Mouse (Mus musculus) E14TG2a.4 (cell line): ENCODE measurements around the gene Hat1.

Experiments used
- H3K27me3 ChIP-seq: 2 replicates; pipeline ENCODE4 v1.6.1; 2014; ENCODE audit warnings: low read length, control low read depth; ENCODE audit not compliant: insufficient read depth
- H3K36me3 ChIP-seq: 2 replicates; pipeline ENCODE4 v1.6.1; 2014; ENCODE audit warnings: low read length, control low read depth; ENCODE audit not compliant: insufficient read depth
- H3K4me1 ChIP-seq: replicated peaks from 2 replicates; pipeline ENCODE4 v1.6.1; 2014; ENCODE audit warnings: low read depth, low read length, control low read depth
- H3K4me3 ChIP-seq: replicated peaks from 2 replicates; pipeline ENCODE4 v1.5.1; 2014; ENCODE audit warnings: mild to moderate bottlenecking, low read length
- H3K9me3 ChIP-seq: 2 replicates; pipeline ENCODE4 v1.6.1; 2014; ENCODE audit warnings: low read length, control low read depth
- CTCF ChIP-seq: conservative IDR thresholded peaks from 2 replicates; pipeline ENCODE4 v1.5.1; 2014; ENCODE audit warnings: low read length
- NANOG ChIP-seq: IDR thresholded peaks from 2 replicates; pipeline ENCODE4 v1.6.1; 2014; ENCODE audit warnings: borderline replicate concordance, low read length, mixed read lengths
- POU5F1 ChIP-seq: IDR thresholded peaks from 2 replicates; pipeline ENCODE4 v1.6.1; 2014; ENCODE audit warnings: low read length, borderline replicate concordance

The Hat1 gene

DNA sequence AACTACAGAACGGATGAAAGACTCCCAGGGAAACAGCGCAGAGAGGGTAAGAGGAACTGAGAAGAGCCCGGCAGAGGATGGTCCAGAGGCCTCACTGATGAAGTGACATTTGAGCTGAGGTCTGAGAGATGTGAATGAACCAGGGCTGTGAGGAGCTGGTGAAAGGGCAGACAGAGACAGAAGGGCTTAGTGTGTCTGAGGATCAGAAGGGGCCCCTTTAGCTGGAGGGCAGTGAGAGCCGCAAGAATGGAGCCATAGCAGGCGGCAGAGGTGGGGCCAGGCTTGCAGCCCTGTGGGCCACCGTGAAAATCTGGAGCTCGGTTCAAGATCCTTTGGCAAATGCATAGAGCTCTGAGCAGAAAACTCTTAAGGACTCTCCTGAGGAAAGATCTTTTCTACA lies 91.2 kb downstream of the Hat1 start:
- TF ChIP-seq POU5F1 (no peak), NANOG (no peak), CTCF (no peak)
- no peaks in the 10 kb centered on the region for H3K27me3 ChIP-seq
- peaks cover 26% of the 10 kb centered on the region for H3K4me1 ChIP-seq
- H3K36me3 ChIP-seq: no peaks in the 10 kb centered on the region
- no peaks in the 10 kb centered on the region for H3K9me3 ChIP-seq
- no peak overlapping the region for H3K4me3 ChIP-seq

DNA sequence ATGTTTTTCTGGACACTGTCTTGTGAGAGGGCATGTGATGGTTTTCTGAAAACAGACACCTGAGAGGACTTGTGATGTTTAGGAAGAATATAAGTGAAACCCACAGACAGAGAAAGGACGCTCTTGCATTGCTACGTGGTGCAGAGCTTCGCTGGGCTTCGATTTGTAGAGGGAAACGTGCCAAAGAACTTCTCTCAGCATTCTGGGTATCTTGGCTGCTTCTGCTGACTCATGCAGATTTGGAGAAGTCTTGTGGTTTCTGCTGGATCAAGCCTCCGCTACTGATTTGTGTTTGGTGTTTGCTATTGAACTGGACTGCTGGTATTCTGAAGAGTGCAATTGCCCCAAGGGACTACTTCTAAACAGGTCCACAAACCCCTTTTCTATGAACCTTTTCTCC lies 93.1 kb downstream of the Hat1 start:
- Histone ChIP-seq H3K4me1 (peaks cover 17% of the 10 kb centered on the region), H3K9me3 (no peaks in the 10 kb centered on the region), H3K27me3 (no peaks in the 10 kb centered on the region), H3K36me3 (no peaks in the 10 kb centered on the region), H3K4me3 (no peak overlapping the region)
- no peak for TF ChIP-seq NANOG
- no peak for TF ChIP-seq POU5F1
- TF ChIP-seq CTCF: no peak

DNA sequence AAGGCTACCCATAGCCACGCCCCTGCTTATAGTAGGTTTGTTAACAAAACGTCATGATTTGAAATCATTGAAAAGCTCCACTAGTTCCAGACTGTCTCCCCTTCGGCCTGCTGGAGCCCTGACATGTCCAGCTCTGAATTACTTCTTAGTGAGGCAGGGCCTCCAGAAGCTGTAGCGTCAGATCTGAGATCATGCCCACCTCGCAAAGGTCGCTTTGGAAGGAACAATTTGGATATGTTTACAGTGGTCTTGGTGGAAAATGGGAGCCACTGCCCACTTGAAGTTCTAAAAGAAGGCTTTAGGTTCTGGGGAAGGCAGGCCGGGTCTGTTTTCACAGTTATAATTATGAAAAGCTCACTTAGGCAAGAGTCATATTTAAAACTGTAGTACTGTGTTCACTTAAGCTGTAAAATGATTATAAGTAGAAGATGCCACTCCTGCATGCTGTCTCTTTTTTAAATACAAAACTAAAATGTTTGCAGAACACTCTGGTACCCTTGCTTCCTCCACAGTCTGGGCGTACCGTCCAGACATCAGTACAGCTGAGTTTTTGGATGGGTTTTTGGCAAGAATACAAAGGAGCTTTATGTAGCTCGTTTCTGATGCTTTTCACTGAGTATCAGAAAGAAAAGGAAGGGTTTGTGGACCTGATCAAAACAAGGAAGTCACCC lies 94.4 kb downstream of the Hat1 start:
- Histone ChIP-seq H3K27me3 (no peaks in the 10 kb centered on the region), H3K4me1 (peaks cover 17% of the 10 kb centered on the region), H3K36me3 (no peaks in the 10 kb centered on the region), H3K4me3 (no peak overlapping the region), H3K9me3 (no peaks in the 10 kb centered on the region)
- TF ChIP-seq NANOG (no peak), CTCF (no peak), POU5F1 (no peak)

DNA sequence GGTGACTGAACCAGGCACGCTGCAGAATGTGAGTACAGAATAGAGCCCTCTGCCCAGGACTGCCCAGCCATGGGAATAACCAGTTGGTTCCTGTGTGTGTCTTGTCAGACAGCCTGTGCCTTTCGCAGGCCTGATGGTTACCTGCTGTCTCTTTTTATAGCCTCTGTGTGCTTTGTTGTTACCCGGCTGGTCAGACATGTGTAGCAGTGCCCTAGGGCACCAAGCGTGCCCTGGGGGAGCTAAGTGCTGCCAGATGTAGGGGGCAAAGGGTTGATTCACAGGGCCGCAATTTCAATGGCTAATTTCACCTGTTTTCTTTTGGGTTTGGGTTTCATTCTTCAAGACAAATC lies 94.9 kb downstream of the Hat1 start:
- TF ChIP-seq POU5F1: no peak
- TF ChIP-seq NANOG: no peak
- TF ChIP-seq CTCF: no peak
- Histone ChIP-seq H3K4me1 (peaks cover 17% of the 10 kb centered on the region), H3K36me3 (no peaks in the 10 kb centered on the region), H3K27me3 (no peaks in the 10 kb centered on the region), H3K9me3 (no peaks in the 10 kb centered on the region), H3K4me3 (no peak overlapping the region)
